In the genomic region with DNA sequence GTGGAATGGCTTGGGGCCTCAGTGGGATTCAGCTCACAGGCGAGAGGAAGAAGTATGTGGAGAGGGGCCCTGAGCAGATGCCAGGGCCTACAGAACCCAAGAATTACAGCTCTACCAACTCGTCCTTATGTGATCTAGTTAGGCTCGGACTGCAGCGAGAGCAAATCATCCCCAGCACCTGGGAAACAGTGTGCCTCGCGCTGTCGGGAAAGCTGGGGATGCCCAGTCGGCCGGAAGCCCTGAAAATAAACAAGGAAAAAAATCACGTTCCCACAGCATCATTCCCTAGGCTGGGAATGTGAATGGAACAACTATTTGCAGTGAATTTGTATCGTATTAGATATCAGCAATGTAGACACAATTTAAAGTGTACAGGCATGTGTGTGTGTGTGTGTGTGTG, we compare ENCODE assay signal across 23 mouse cellular contexts. TPM values are rescaled to one million over a fixed set of nuclear protein-coding genes. Genes with fewer than 3 reads are reported as not detected.
DNase-seq lines count a peak whose midpoint lies in the region; ATAC-seq and TF ChIP-seq lines count a peak whose summit lies in the region.
"Had no signal": no experiment of that assay in that cellular context is flagged by ENCODE, and none has a peak within 500 bp of the region (broad histone marks: within the 10 kb centered on the region; RNA-seq: fewer than 3 reads in every experiment).

No protein-coding gene starts in this region.

- no peaks in the 10 kb centered on the region for H3K4me1 ChIP-seq in lung, postnatal 0 days (ENCODE audit: insufficient read depth, low read depth, low read length)
- peaks cover 10% of the 10 kb centered on the region for H3K4me1 ChIP-seq in hindbrain, embryonic 13.5 days (replicated peaks)
- H3K4me1 ChIP-seq: embryonic facial prominence, embryonic 10.5 days had no signal

- H3K4me3 ChIP-seq in lung, postnatal 0 days (ENCODE audit: low read depth, low read length), result no peak overlapping the region
- no peak overlapping the region for H3K4me3 ChIP-seq in hindbrain, embryonic 13.5 days
- H3K4me3 ChIP-seq: embryonic facial prominence, embryonic 10.5 days; embryonic facial prominence, embryonic 12.5 days; forebrain, embryonic 13.5 days; forebrain, embryonic 15.5 days had no signal

- TF ChIP-seq EP300 in lung, postnatal 0 days (IDR thresholded peaks at IDR 0.05), result no peak

- ATAC-seq in lung, postnatal 0 days, result 0 out of 2 replicates have a peak, but pooled peaks have one; percentile 4
- no peak for ATAC-seq in hindbrain, embryonic 13.5 days (ENCODE audit: low FRiP score)
- ATAC-seq: activated CD4-positive, CD25-positive, alpha-beta regulatory T cell, adult 4 months; CD4-positive, CD25-positive, alpha-beta regulatory T cell, adult 4 months; forebrain, embryonic 13.5 days; forebrain, embryonic 15.5 days; Patski had no signal

- no peak overlapping the region for H3K4me2 ChIP-seq in lung, postnatal 0 days (replicated peaks; ENCODE audit: low read depth, low read length)
- no peak overlapping the region for H3K4me2 ChIP-seq in hindbrain, embryonic 13.5 days
- H3K4me2 ChIP-seq: embryonic facial prominence, embryonic 12.5 days; forebrain, embryonic 13.5 days; forebrain, embryonic 15.5 days had no signal

- TF ChIP-seq CTCF in lung, postnatal 0 days (IDR thresholded peaks at IDR 0.05), result no peak

- no peak overlapping the region; the same call in 1 of the 2 replicates for H3K27ac ChIP-seq in lung, postnatal 0 days (ENCODE audit: low read length)
- H3K27ac ChIP-seq in hindbrain, embryonic 13.5 days, result no peak overlapping the region
- H3K27ac ChIP-seq: embryonic facial prominence, embryonic 10.5 days; embryonic facial prominence, embryonic 12.5 days; forebrain, embryonic 13.5 days; forebrain, embryonic 15.5 days had no signal

- 52% methylated on average over 11 of the region's 11 CpGs for WGBS in lung, postnatal 0 days
- WGBS in hindbrain, embryonic 13.5 days, result 83% methylated on average over 11 of the region's 11 CpGs

- peak; percentile 7 to 12 for DNase-seq in cerebellum, postnatal 14 days
- no peak for DNase-seq in cerebellum, postnatal 25 days
- no peak for DNase-seq in lung, postnatal 0 days (ENCODE audit: low spot score)
- DNase-seq in lung, postnatal 25 days (ENCODE audit: low spot score), result no peak
- peak; percentile 27 for DNase-seq in lung, postnatal 36 days
- DNase-seq in right cerebral cortex, postnatal 25 days, result no peak
- DNase-seq: adrenal gland, adult 8-10 months; adrenal gland, postnatal 14 days; adrenal gland, postnatal 36 days; B cell, adult 2 months; cerebellum, adult 11-12 months; cerebellum, adult 2 months; cerebellum, adult 9-10 months; cerebellum, postnatal 10 days had no signal

- H3K36me3 ChIP-seq in lung, postnatal 0 days (ENCODE audit: insufficient read depth, low read length), result no peaks in the 10 kb centered on the region
- peaks cover 6% of the 10 kb centered on the region for H3K36me3 ChIP-seq in hindbrain, embryonic 13.5 days
- H3K36me3 ChIP-seq: embryonic facial prominence, embryonic 12.5 days; forebrain, embryonic 15.5 days; G1E had no signal

- H3K27me3 ChIP-seq in lung, postnatal 0 days (replicated peaks; ENCODE audit: insufficient read depth, low read length), result no peaks in the 10 kb centered on the region
- no peaks in the 10 kb centered on the region for H3K27me3 ChIP-seq in hindbrain, embryonic 13.5 days
- H3K27me3 ChIP-seq: embryonic facial prominence, embryonic 12.5 days; forebrain, embryonic 13.5 days; forebrain, embryonic 15.5 days had no signal

- no peaks in the 10 kb centered on the region for H3K9me3 ChIP-seq in lung, postnatal 0 days (ENCODE audit: low read length)
- H3K9me3 ChIP-seq in hindbrain, embryonic 13.5 days, result no peaks in the 10 kb centered on the region
- H3K9me3 ChIP-seq: embryonic facial prominence, embryonic 10.5 days; embryonic facial prominence, embryonic 12.5 days; forebrain, embryonic 13.5 days; forebrain, embryonic 15.5 days; G1E had no signal

- H3K9ac ChIP-seq in lung, postnatal 0 days (replicated peaks; ENCODE audit: low read depth), result no peak overlapping the region
- H3K9ac ChIP-seq in hindbrain, embryonic 13.5 days, result no peak overlapping the region
- H3K9ac ChIP-seq: embryonic facial prominence, embryonic 12.5 days; forebrain, embryonic 13.5 days; forebrain, embryonic 15.5 days had no signal

RNA-seq across cellular contexts. Expression of gene Slc4a5, which starts 13.3 kb away (rescaled TPM):
- polyA plus RNA-seq in lung, postnatal 0 days (2015; fragmentation: Nextera tagmentation; extraction: Ambion mirVana), result 5.0 and 5.3 TPM in 2 replicates
- polyA plus RNA-seq in hindbrain, embryonic 13.5 days (2015; fragmentation: Nextera tagmentation; extraction: Ambion mirVana), result 2.3 and 5.4 TPM in 2 replicates
- polyA plus RNA-seq: G1E had no signal

RNA-seq across cellular contexts. Expression of gene Dctn1, which starts 40.6 kb away (rescaled TPM):
- polyA plus RNA-seq in lung, postnatal 0 days (2015; fragmentation: Nextera tagmentation; extraction: Ambion mirVana), result 55.3 and 63.7 TPM in 2 replicates
- polyA plus RNA-seq in hindbrain, embryonic 13.5 days (2015; fragmentation: Nextera tagmentation; extraction: Ambion mirVana), result 142 and 147 TPM in 2 replicates

RNA-seq across cellular contexts. Expression of gene 1700003E16Rik, which starts 50.1 kb away (rescaled TPM):
- polyA plus RNA-seq in lung, postnatal 0 days (2015; fragmentation: Nextera tagmentation; extraction: Ambion mirVana), result 6.1 and 9.8 TPM in 2 replicates
- polyA plus RNA-seq in hindbrain, embryonic 13.5 days (2015; fragmentation: Nextera tagmentation; extraction: Ambion mirVana), result 4.3 and 6.0 TPM in 2 replicates
- polyA plus RNA-seq: activated CD4-positive, CD25-positive, alpha-beta regulatory T cell, adult 4 months; CD4-positive, CD25-positive, alpha-beta regulatory T cell, adult 4 months; G1E had no signal

RNA-seq across cellular contexts. Expression of gene Wdr54, which starts 50.1 kb away (rescaled TPM):
- 3.1 and 3.3 TPM in 2 replicates for polyA plus RNA-seq in lung, postnatal 0 days (2015; fragmentation: Nextera tagmentation; extraction: Ambion mirVana)
- 15.2 and 15.5 TPM in 2 replicates for polyA plus RNA-seq in hindbrain, embryonic 13.5 days (2015; fragmentation: Nextera tagmentation; extraction: Ambion mirVana)
- polyA plus RNA-seq: G1E had no signal

Comparison
In these comparisons a context has a peak if more than half of its experiments do, and no peak if none do; other contexts are left out.
1. DNase-seq: peak in cerebellum, postnatal 14 days (2 of 2) and lung, postnatal 36 days (single experiment); none in cerebellum, postnatal 25 days (0 of 2), lung, postnatal 0 days (single experiment), lung, postnatal 25 days (single experiment) and right cerebral cortex, postnatal 25 days (single experiment).